Mouse (Mus musculus) CH12.LX (cell line): Measurements from ENCODE around the gene Myo1d. TPM values are rescaled to one million over a fixed set of nuclear protein-coding genes. Genes with fewer than 3 reads are reported as not detected.

Experiments used
- DNase-seq: peaks from one replicate; pipeline ENCODE4 v3.0.0-alpha.2; 2013; ENCODE audit errors: extremely low read depth
- H3K27ac ChIP-seq: 2 replicates; pipeline ENCODE4 v1.5.1; 2012; ENCODE audit warnings: low read depth, mild to moderate bottlenecking, control low read depth, moderate library complexity; ENCODE audit not compliant: insufficient read depth
- H3K27me3 ChIP-seq: replicated peaks from 2 replicates; pipeline ENCODE3; 2012; ENCODE audit warnings: inconsistent platforms
- H3K36me3 ChIP-seq, 2 experiments: replicated peaks in 1 of 2; 2 replicates each; pipeline versions ENCODE3 to v1.6.1; 2012; ENCODE audit warnings: inconsistent platforms in 1 of 2, low read length in 1 of 2, mild to moderate bottlenecking in 1 of 2, mixed read lengths in 1 of 2, moderate library complexity in 1 of 2; ENCODE audit not compliant: control insufficient read depth in 1 of 2, insufficient read depth in 1 of 2
- H3K4me1 ChIP-seq, 2 experiments: 2 replicates each; pipeline ENCODE4 v1.6.1; 2012; ENCODE audit warnings: inconsistent platforms in 1 of 2, moderate library complexity in 1 of 2; ENCODE audit not compliant: insufficient read depth in 2 of 2, control insufficient read depth in 1 of 2
- H3K4me2 ChIP-seq: 2 replicates; pipeline ENCODE4 v1.6.1; 2012; ENCODE audit warnings: low read depth, mild to moderate bottlenecking, control low read depth; ENCODE audit not compliant: poor library complexity, insufficient read depth, severe bottlenecking
- H3K4me3 ChIP-seq, 3 experiments: fragments of 150-350 bp in 1 of 3; sonication (generic) in 1 of 3; replicated peaks in 1 of 3; 2 replicates each; pipeline versions ENCODE3 to v1.5.1; 2011 to 2012; ENCODE audit warnings: low read depth in 2 of 3, low read length in 2 of 3, mild to moderate bottlenecking in 2 of 3, moderate library complexity in 2 of 3, control low read depth in 1 of 3, improper control_type of control experiment in 1 of 3, inconsistent platforms in 1 of 3, mixed read lengths in 1 of 3; ENCODE audit not compliant: poor library complexity in 1 of 3
- H3K79me2 ChIP-seq: replicated peaks from 2 replicates; pipeline ENCODE4 v1.6.1; 2012; ENCODE audit warnings: mild to moderate bottlenecking, moderate library complexity; ENCODE audit not compliant: control insufficient read depth, poor library complexity, insufficient read depth, severe bottlenecking; ENCODE audit errors: extremely low read depth
- H3K9ac ChIP-seq: 2 replicates; pipeline ENCODE4 v1.6.1; 2012; ENCODE audit warnings: low read depth, mild to moderate bottlenecking, control low read depth, moderate library complexity; ENCODE audit not compliant: insufficient read depth
- H3K9me3 ChIP-seq: replicated peaks from 2 replicates; pipeline ENCODE3; 2012; ENCODE audit warnings: low read length, inconsistent platforms, mixed read lengths
- BHLHE40 ChIP-seq: IDR thresholded peaks from 2 replicates; pipeline ENCODE4 v1.6.1; 2011; ENCODE audit warnings: mild to moderate bottlenecking, low read depth, low read length, improper control_type of control experiment
- CHD2 ChIP-seq: IDR thresholded peaks from 2 replicates; pipeline ENCODE4 v1.6.1; 2011; ENCODE audit warnings: low read length, improper control_type of control experiment
- CTCF ChIP-seq, 2 experiments: IDR thresholded peaks in 1 of 2; conservative IDR thresholded peaks in 1 of 2; 2 replicates each; pipeline ENCODE4 v1.5.1; 2011 to 2012; ENCODE audit warnings: low read depth in 2 of 2, low read length in 2 of 2, improper control_type of control experiment in 1 of 2, inconsistent platforms in 1 of 2, mild to moderate bottlenecking in 1 of 2, moderate library complexity in 1 of 2
- E2F4 ChIP-seq: IDR thresholded peaks from 2 replicates; pipeline ENCODE4 v1.6.1; 2011; ENCODE audit warnings: low read depth, low read length, improper control_type of control experiment; ENCODE audit not compliant: insufficient replicate concordance
- EP300 ChIP-seq: IDR thresholded peaks from 2 replicates; pipeline ENCODE4 v1.6.1; 2011; ENCODE audit warnings: low read length, improper control_type of control experiment
- HCFC1 ChIP-seq: IDR thresholded peaks from 2 replicates; pipeline ENCODE4 v1.6.1; 2012; ENCODE audit warnings: low read depth, mild to moderate bottlenecking, inconsistent platforms, low read length, improper control_type of control experiment
- IRF4 ChIP-seq: IDR thresholded peaks from 2 replicates; pipeline ENCODE4 v1.6.1; 2014; ENCODE audit warnings: low read depth, mild to moderate bottlenecking, inconsistent platforms, low read length, improper control_type of control experiment
- JUN ChIP-seq: IDR thresholded peaks from 2 replicates; pipeline ENCODE4 v1.6.1; 2011; ENCODE audit warnings: low read depth, mild to moderate bottlenecking, low read length, improper control_type of control experiment, moderate library complexity; ENCODE audit not compliant: insufficient read depth
- KAT2A ChIP-seq: IDR thresholded peaks from 2 replicates; pipeline ENCODE4 v1.6.1; 2012; ENCODE audit warnings: low read length, improper control_type of control experiment, inconsistent platforms; ENCODE audit not compliant: insufficient replicate concordance
- MAZ ChIP-seq: IDR thresholded peaks from 2 replicates; pipeline ENCODE4 v1.6.1; 2012; ENCODE audit warnings: low read depth, mild to moderate bottlenecking, inconsistent platforms, low read length, improper control_type of control experiment, moderate library complexity
- MYC ChIP-seq: IDR thresholded peaks from 2 replicates; pipeline ENCODE4 v1.6.1; 2011; ENCODE audit warnings: low read depth, mild to moderate bottlenecking, improper control_type of control experiment, low read length
- NELFE ChIP-seq: IDR thresholded peaks from 2 replicates; pipeline ENCODE4 v1.6.1; 2011; ENCODE audit warnings: low read depth, low read length, improper control_type of control experiment
- PAX5 ChIP-seq: IDR thresholded peaks from 2 replicates; pipeline ENCODE4 v1.6.1; 2012; ENCODE audit warnings: low read length, inconsistent platforms, mixed read lengths
- POLR2A ChIP-seq: IDR thresholded peaks from 2 replicates; pipeline ENCODE4 v1.6.1; 2011; ENCODE audit warnings: low read depth, mild to moderate bottlenecking, improper control_type of control experiment, low read length
- POLR2AphosphoS2 ChIP-seq: IDR thresholded peaks from 2 replicates; pipeline ENCODE4 v1.6.1; 2011; ENCODE audit warnings: low read depth, low read length, improper control_type of control experiment
- SMC3 ChIP-seq: IDR thresholded peaks from 2 replicates; pipeline ENCODE4 v1.6.1; 2011; ENCODE audit warnings: low read depth, low read length, improper control_type of control experiment
- TBP ChIP-seq: conservative IDR thresholded peaks from 2 replicates; pipeline ENCODE4 v1.6.1; 2011; ENCODE audit warnings: low read depth, low read length, improper control_type of control experiment
- TCF12 ChIP-seq: IDR thresholded peaks from 2 replicates; pipeline ENCODE4 v1.6.1; 2014; ENCODE audit warnings: low read depth, mild to moderate bottlenecking, inconsistent platforms, low read length, improper control_type of control experiment
- USF2 ChIP-seq: conservative IDR thresholded peaks from 2 replicates; pipeline ENCODE4 v1.6.1; 2011; ENCODE audit warnings: low read depth, low read length, improper control_type of control experiment
- ZKSCAN1 ChIP-seq: IDR thresholded peaks from 2 replicates; pipeline ENCODE4 v1.6.1; 2012; ENCODE audit warnings: low read depth, inconsistent platforms, low read length, improper control_type of control experiment, borderline replicate concordance
- ZMIZ1 ChIP-seq: IDR thresholded peaks from 2 replicates; pipeline ENCODE4 v1.6.1; 2012; ENCODE audit warnings: low read depth, mild to moderate bottlenecking, inconsistent platforms, low read length, improper control_type of control experiment
- ZNF384 ChIP-seq: IDR thresholded peaks from 2 replicates; pipeline ENCODE4 v1.6.1; 2012; ENCODE audit warnings: low read depth, low read length, improper control_type of control experiment, inconsistent platforms
- dilution Hi-C: fragments of 300-500 bp; cut with MboI; formaldehyde crosslinking; loops from 2 replicates; pipeline ENCODE4 v1.14.3; 2020; ENCODE audit warnings: low sequenced_read_pairs; ENCODE audit not compliant: extremely low pct_unique_long_range_greater_than_20kb, extremely low pct_ligation_motif_present
- in situ Hi-C: fragments of 300-500 bp; cut with MboI; formaldehyde crosslinking; loops from 3 replicates; pipeline ENCODE4 v1.14.3; 2019; ENCODE audit warnings: low sequenced_read_pairs, low pct_ligation_motif_present, low pct_unique_long_range_greater_than_20kb, mixed read lengths
- polyA plus RNA-seq: library from polyadenylated mRNA; unstranded; fragments of >175 nt; gene quantifications from 2 replicates; pipeline ENCODE4 v1.2.1, GENCODE M21; 2012; ENCODE audit warnings: low read depth; ENCODE audit not compliant: insufficient read length
- total RNA-seq, 2 experiments: library from RNA; depleted of rRNA; stranded (reverse); fragments of 300-350 nt in 1 of 2; fragments of >200 nt in 1 of 2; gene quantifications; 2 replicates each; pipeline ENCODE4 v1.2.3; 2012 to 2014

Myo1d gene
- total and polyA plus RNA-seq, 3 experiments, result 2.2 to 5.6 (median 2.9) TPM

GRCm38 (mm10) chr11:80476222-80477189 is 303.3 kb downstream of the Myo1d start, which contains the start of gene Cdk5r1 (continued):
- peak; percentile 3; the same call in 1 of the 2 replicates for TF ChIP-seq SMC3

- no peak for DNase-seq
- Histone ChIP-seq H3K79me2 (peaks cover 26% of the 10 kb centered on the region), H3K27me3 (no peaks in the 10 kb centered on the region)
- TF ChIP-seq HCFC1 (no peak), NELFE (no peak), TCF12 (no peak), CTCF (conservative IDR thresholded peaks at IDR 0.05 in 1 of 2, IDR thresholded peaks at IDR 0.05 in 1 of 2; ENCODE audit: low read depth in 2 of 2, low read length in 2 of 2) (no peak), ZMIZ1 (no peak), POLR2A (peak; percentile 9; the same call in 1 of the 2 replicates), USF2 (no peak)
- TF ChIP-seq, all 38 proteins: peak for 1
- no peak overlapping the region for H3K4me2 ChIP-seq
- peaks cover 25 to 74% of the 10 kb centered on the region in 2 experiments for H3K36me3 ChIP-seq
- no peak overlapping the region for H3K27ac ChIP-seq
- no peak overlapping the region for H3K4me3 ChIP-seq
- H3K9ac ChIP-seq, result no peak overlapping the region
- no peaks in the 10 kb centered on the region for H3K9me3 ChIP-seq
- peaks cover 15 to 54% of the 10 kb centered on the region in 2 experiments for H3K4me1 ChIP-seq
- dilution Hi-C loops (no loop called here), in situ Hi-C loops (loop anchor here (5.0 kb wide), 2 partner anchors 82 to 187 kb away; no protein-coding TSS in a partner anchor)
Measured at GRCm38 (mm10) chr11:80475544-80475943, 304.3 kb downstream of the Myo1d start.

GRCm38 (mm10) chr11:80474846-80475245 is 305.0 kb downstream of the Myo1d start:
- no peaks in the 10 kb centered on the region for H3K9me3 ChIP-seq
- H3K4me2 ChIP-seq, result no peak overlapping the region
- dilution Hi-C loops, result no loop called here
- DNase-seq, result no peak
- in situ Hi-C loops, result loop anchor here (5.0 to 25.0 kb wide), 3 partner anchors 82 to 337 kb away; partner anchors contain the start of gene Tmem98
- TF ChIP-seq BHLHE40 (no peak), ZNF384 (no peak), PAX5 (no peak), MAZ (no peak), IRF4 (no peak), KAT2A (no peak), CHD2 (no peak), JUN (no peak), ZKSCAN1 (no peak), E2F4 (no peak), POLR2AphosphoS2 (no peak), MYC (no peak), ZMIZ1 (no peak), TBP (no peak), HCFC1 (no peak), EP300 (no peak)
- no peak overlapping the region for H3K27ac ChIP-seq
- H3K9ac ChIP-seq, result no peak overlapping the region
- H3K36me3 ChIP-seq, result peaks cover 29 to 75% of the 10 kb centered on the region in 2 experiments
- peaks cover 12 to 47% of the 10 kb centered on the region in 2 experiments for H3K4me1 ChIP-seq
- no peaks in the 10 kb centered on the region for H3K27me3 ChIP-seq
- H3K4me3 ChIP-seq, result no peak overlapping the region
- peaks cover 22% of the 10 kb centered on the region for H3K79me2 ChIP-seq
